Mouse (Mus musculus) common myeloid progenitor, adult 5-6 weeks (primary cell): Measurements from ENCODE around the gene Phf19. TPM values are rescaled to one million over a fixed set of nuclear protein-coding genes. Genes with fewer than 3 reads are reported as not detected.

Experiments
- ATAC-seq: replicated peaks from 2 replicates; pipeline ENCODE4 v1.8.0; 2016; ENCODE audit warnings: low read depth, mild to moderate bottlenecking, moderate TSS enrichment, inconsistent platforms; ENCODE audit not compliant: poor library complexity, severe bottlenecking
- total RNA-seq: library from RNA; stranded (forward); fragments of 200-1000, 187-1606 nt; gene quantifications from 2 replicates; pipeline ENCODE4 v1.2.3, GENCODE M21; 2017

Gene Phf19
- total RNA-seq, 1 experiment from 2014 or later: 9.6 TPM

GRCm38 (mm10) chr2:34941061-34941675 is 27.3 kb upstream of the Phf19 start:
- no peak for ATAC-seq

DNA sequence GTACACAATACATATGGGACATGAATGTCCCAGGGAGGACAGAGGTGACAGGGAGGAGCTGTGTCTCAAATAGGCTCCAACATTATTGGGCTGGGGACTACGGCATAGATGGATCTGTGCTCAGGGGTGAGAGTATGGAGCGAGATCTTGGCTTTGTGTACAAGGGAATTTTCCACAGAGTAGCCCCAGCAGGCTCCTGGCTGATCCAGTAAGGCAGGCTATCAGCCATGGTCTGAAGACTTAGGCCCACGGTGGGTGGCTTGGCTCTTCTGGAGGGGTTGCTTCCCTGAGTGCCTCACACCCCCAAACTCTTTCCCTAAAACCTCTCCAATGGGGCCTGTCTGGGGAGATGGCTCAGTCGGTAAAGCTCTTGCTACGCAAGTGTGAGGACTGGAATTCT is 26.4 kb upstream of the Phf19 start:
- ATAC-seq: no peak

GRCm38 (mm10) chr2:34938269-34939208 is 24.7 kb upstream of the Phf19 start:
- ATAC-seq: peak; percentile 86

DNA sequence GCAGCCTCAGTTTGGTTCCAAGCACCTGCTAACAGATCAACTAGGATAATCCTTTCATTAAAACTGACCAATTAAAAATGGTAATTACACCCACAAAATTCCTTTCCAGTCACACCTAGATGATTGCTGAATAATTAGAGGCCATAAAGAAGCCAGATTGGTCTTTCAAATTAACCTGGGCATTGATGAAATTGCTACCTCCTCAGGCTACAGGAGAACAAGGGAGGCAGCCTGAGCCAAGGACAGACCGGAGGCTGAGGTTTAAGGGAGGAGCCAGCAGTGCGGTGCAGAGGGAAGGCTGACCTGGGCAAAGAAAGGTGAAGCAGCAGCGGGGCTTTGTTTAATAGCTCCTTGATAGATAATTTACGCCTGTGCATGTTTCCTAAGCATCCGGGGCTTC is 23.6 kb upstream of the Phf19 start:
- ATAC-seq: 0 out of 2 replicates have a peak, but pooled peaks have one; percentile 26

- ATAC-seq: no peak
These were observed 13.5 kb upstream of the Phf19 start for GRCm38 (mm10) chr2:34927320-34927719.

DNA sequence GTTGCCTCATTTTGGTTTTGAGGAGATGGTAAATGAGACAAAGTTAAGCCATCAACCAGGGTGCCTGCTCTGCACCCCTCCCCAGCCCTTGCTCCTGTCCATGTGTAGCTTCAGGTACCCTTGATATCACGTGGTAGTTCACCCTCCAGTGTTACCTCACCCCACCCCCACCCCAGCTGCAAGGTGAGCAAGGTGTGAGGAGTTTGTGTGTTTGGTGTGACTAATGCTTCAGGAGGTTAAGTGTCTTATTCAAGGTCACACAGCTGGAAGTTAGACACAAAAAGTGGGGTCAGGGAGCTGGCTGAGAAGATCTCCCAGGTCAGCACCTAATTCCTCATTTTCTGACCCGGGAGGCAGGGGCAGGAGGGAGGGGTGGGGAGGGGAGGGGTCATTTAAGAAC is 8.9 kb upstream of the Phf19 start:
- no peak for ATAC-seq

DNA sequence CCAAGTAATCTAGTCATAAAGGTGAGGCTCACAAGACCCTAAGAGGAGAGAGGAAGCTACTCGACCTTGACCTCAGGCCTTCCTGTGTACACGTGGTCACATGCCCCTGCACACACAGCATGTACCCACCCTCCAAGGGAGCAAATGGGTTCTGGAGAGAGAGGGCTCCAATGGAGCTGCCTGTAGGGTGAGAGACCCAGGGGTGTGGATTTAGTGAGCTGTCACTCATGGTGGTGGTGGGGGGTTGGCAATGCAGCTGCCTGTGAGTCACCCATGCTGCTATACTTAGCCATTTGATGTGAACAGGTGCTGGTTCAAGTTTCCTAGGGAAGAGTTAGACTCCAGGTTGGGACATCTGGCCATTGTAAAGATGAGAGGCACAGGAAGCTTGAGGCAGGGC is 6.3 kb upstream of the Phf19 start:
- no peak for ATAC-seq

DNA sequence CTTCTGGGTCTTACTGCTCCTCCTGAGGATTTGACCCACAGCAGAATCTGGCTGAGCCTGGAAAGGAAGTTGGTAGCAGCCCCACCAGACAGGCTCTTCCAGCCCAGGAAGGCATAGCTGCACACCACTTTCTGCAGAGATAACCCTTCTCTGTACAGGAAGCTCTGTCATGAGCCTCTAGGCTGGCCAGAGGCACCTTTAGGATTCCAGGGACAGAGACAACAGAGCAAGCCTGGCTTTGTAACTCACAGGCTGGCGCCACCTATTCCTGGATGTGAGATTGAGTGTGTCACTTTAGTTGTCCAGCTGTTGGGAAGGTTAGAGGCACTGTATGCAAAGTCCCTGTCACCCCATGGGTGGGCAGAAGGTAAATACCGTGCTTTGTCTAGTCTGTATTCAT is 1.3 kb upstream of the Phf19 start:
- ATAC-seq: peak; percentile 33; the same call in 1 of the 2 replicates

DNA sequence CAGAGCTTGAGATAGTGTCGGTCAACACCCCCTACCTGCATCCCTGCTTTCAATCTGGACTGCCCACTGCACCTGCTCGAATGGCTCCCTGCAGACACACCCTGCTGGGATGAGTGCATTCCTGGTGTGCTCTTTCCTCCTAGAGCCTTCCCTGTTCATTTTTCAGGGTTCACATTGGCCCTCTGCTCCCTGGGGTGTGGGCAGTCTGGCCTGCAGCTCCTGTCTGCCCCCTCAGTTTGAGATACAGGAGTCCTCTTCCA is 927 bp upstream of the Phf19 start:
- no peak for ATAC-seq

DNA sequence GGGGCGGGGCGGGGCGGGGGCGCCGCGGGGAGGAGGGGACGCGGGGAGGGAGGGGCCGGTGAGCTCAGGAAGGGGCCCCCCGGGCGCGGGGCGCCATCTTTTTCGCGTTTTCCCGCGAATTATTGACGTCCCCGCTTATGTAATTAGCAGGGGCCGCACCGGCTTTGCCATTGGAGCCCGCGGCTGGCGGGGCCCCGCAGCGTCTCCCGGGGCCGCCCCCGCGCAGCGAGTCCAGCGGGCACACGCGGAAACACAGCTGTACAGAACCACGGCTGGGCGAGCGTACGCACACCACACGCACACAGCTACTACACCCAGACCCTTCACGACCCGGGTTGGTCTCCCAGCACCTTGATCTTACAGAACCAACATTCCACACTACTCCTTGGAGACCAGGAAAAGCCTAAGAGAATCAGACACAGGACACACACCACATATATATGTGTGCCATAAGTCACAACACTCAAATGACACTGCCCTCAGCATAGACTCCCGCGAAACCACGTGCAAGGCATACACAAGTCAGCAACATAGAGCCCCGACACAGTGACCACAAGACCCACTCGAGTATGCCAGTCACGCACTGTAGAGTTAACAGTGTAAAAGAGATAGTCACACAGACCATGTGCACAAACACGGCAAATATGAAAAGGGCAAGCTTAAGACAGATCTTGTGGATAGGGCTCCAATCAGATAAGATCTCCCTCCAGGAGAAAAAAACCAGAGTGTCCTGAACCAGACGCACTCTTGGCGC is 420 bp upstream of the Phf19 start:
- peak; percentile 64 for ATAC-seq

DNA sequence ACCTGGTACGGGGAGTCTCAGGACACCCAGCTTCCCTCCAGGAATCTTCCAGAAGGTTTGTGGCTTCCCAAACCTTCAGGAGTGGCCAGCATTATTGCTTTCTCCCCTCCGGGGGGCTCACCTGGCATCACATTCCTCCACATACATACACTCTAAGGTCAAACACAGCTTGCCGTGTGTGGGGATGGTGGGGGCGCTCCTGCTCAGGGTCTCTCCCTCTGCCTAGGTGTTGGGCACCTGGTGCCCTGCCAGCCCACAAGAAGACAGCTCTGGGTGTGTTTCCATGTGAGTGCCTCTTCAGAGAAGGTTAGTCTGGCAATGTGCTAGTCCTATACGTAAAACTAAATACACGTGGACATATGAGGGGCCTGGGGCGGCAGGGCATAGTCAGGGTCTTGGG is 1.2 kb downstream of the Phf19 start:
- ATAC-seq: no peak

GRCm38 (mm10) chr2:34911871-34912270 is 2.0 kb downstream of the Phf19 start:
- no peak for ATAC-seq

- ATAC-seq: no peak
These were observed 4.1 kb downstream of the Phf19 start for GRCm38 (mm10) chr2:34909719-34910118.

- peak; percentile 39 for ATAC-seq
These were observed 6.8 kb downstream of the Phf19 start for GRCm38 (mm10) chr2:34906861-34907604.

GRCm38 (mm10) chr2:34906426-34906825 is 7.4 kb downstream of the Phf19 start:
- ATAC-seq: no peak

GRCm38 (mm10) chr2:34904849-34905542 is 8.8 kb downstream of the Phf19 start:
- peak; percentile 87 for ATAC-seq

- ATAC-seq: no peak
These were observed 10.0 kb downstream of the Phf19 start for GRCm38 (mm10) chr2:34903652-34904405.

DNA sequence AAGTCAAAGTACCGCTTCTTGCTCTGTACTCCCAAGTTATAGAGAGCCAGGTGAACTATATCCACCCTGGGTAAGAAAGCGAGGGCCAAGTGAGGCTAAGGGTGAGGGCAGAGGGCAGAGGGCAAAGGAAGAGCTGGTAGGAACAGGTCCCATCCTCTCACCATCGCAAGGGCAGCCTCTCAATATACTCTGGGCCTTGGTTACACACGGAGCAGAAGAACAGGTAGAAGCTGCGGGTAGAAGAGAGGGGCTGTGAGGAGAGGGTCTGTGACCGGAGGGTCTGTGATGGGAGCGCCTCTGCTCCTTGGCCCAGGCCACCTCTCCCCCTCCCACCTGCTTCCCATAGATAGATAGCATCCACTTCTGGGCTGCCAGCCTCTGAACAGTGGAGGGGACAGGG is 10.6 kb downstream of the Phf19 start:
- no peak for ATAC-seq

- ATAC-seq: no peak
These were observed 11.1 kb downstream of the Phf19 start for GRCm38 (mm10) chr2:34902731-34903130.
